Mouse (Mus musculus): ENCODE measurements at regions not wholly inside any gene's neighbourhood (a gene's known extent, or its start where the extent isn't known, plus 50 kb on each side); places are given as distances from the start of the nearest gene placed in this dataset.

DNA sequence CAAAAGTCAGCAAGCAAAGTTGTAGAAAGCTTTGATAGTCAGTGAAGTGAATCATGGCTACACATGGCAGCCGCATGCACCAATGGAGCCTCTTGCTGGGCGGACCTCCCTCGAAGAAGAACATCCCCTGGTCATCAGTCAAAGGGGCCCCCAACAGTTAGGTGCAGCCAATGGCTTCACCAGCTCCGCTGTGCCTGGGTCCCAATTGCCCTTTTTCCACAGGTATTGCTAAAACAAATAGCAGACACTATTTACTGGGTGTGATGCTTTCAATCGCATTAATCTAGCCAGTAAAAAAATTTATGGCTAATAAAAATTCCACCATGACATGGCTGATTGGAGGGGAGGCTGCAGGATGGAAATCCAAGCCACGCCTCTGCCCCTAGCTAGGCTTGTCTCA, 606.7 kb upstream of the Sox9 start:
- TF ChIP-seq POLR2A (IDR thresholded peaks at IDR 0.05; ENCODE audit: insufficient read length, low read depth) (no peak), POLR2AphosphoS2 (IDR thresholded peaks at IDR 0.05; ENCODE audit: insufficient read length, low read depth) (no peak), TCF12 (IDR thresholded peaks at IDR 0.05; ENCODE audit: insufficient read depth, poor library complexity, severe bottlenecking) (no peak)
